ENCODE assay signal across 23 mouse cellular contexts in genomic region chr13:45250028-45250427, GRCm38 (mm10).
DNase-seq lines count a peak whose midpoint lies in the region; ATAC-seq and TF ChIP-seq lines count a peak whose summit lies in the region.
"Had no signal": no experiment of that assay in that cellular context is flagged by ENCODE, and none has a peak within 500 bp of the region (broad histone marks: within the 10 kb centered on the region; RNA-seq: fewer than 3 reads in every experiment).

No protein-coding gene starts in this region.

- peak; percentile 15 for DNase-seq in embryo, embryonic 10 days (ENCODE audit: low spot score)
- no peak for DNase-seq in embryo, embryonic 9.5 days (ENCODE audit: extremely low spot score)
- peak; percentile 39 for DNase-seq in hindbrain, postnatal 0 days (ENCODE audit: low spot score)
- DNase-seq in brain, adult 2 months (ENCODE audit: low read depth, low spot score): peak; percentile 56
- no peak for DNase-seq in testis, postnatal 10 days (ENCODE audit: low spot score)
- DNase-seq in heart, adult 8-10 months (ENCODE audit: low spot score): no peak
- DNase-seq: adrenal gland, postnatal 14 days; B cell, adult 2 months; cerebellum, adult 2 months; cerebellum, postnatal 10 days; embryo, embryonic 11 days; gastrocnemius, postnatal 10 days; heart, postnatal 10 days; heart, postnatal 4 days had no signal

- H3K4me1 ChIP-seq in hindbrain, postnatal 0 days (ENCODE audit: insufficient read depth, low read length): 0 out of 2 replicates have a peak, but pooled peaks cover 4% of the 10 kb centered on the region
- H3K4me1 ChIP-seq in hindbrain, embryonic 16.5 days (ENCODE audit: control insufficient read depth, insufficient read depth, low read depth, low read length): no peaks in the 10 kb centered on the region
- H3K4me1 ChIP-seq in midbrain, embryonic 16.5 days (ENCODE audit: control insufficient read depth, insufficient read depth, low read length): no peaks in the 10 kb centered on the region

- H3K4me3 ChIP-seq in hindbrain, postnatal 0 days (ENCODE audit: low read length): no peak overlapping the region
- no peak overlapping the region for H3K4me3 ChIP-seq in hindbrain, embryonic 16.5 days (ENCODE audit: low read length)
- H3K4me3 ChIP-seq in midbrain, embryonic 16.5 days (ENCODE audit: low read depth, low read length): no peak overlapping the region
- H3K4me3 ChIP-seq: embryonic facial prominence, embryonic 12.5 days; forebrain, embryonic 13.5 days; hindbrain, embryonic 12.5 days; intestine, embryonic 15.5 days had no signal

- no peak overlapping the region for H3K9ac ChIP-seq in hindbrain, postnatal 0 days (replicated peaks; ENCODE audit: low read length)
- H3K9ac ChIP-seq in hindbrain, embryonic 16.5 days (ENCODE audit: low read depth, low read length): no peak overlapping the region
- no peak overlapping the region for H3K9ac ChIP-seq in midbrain, embryonic 16.5 days (ENCODE audit: low read depth, low read length)
- H3K9ac ChIP-seq: embryonic facial prominence, embryonic 12.5 days; forebrain, embryonic 13.5 days; hindbrain, embryonic 12.5 days; intestine, embryonic 15.5 days had no signal

- TF ChIP-seq CTCF in hindbrain, postnatal 0 days (IDR thresholded peaks at IDR 0.05; ENCODE audit: low read depth): no peak

- 52% methylated on average over 1 of the region's 1 CpGs for WGBS in hindbrain, postnatal 0 days
- WGBS in hindbrain, embryonic 16.5 days: 41% methylated on average over 1 of the region's 1 CpGs
- 38% methylated on average over 1 of the region's 1 CpGs for WGBS in midbrain, embryonic 16.5 days

- H3K36me3 ChIP-seq in hindbrain, postnatal 0 days (ENCODE audit: insufficient read depth, low read length): no peaks in the 10 kb centered on the region
- H3K36me3 ChIP-seq in hindbrain, embryonic 16.5 days (ENCODE audit: control insufficient read depth, insufficient read depth, low read length): no peaks in the 10 kb centered on the region
- H3K36me3 ChIP-seq in midbrain, embryonic 16.5 days (ENCODE audit: control insufficient read depth, insufficient read depth, low read length): no peaks in the 10 kb centered on the region
- H3K36me3 ChIP-seq: embryonic facial prominence, embryonic 12.5 days; G1E; hindbrain, embryonic 12.5 days; intestine, embryonic 15.5 days had no signal

- no peaks in the 10 kb centered on the region for H3K9me3 ChIP-seq in hindbrain, postnatal 0 days (ENCODE audit: low read length)
- no peaks in the 10 kb centered on the region for H3K9me3 ChIP-seq in hindbrain, embryonic 16.5 days (ENCODE audit: control insufficient read depth, low read length)
- H3K9me3 ChIP-seq in midbrain, embryonic 16.5 days (replicated peaks; ENCODE audit: control insufficient read depth, low read length, poor library complexity, severe bottlenecking): no peaks in the 10 kb centered on the region
- H3K9me3 ChIP-seq: embryonic facial prominence, embryonic 12.5 days; forebrain, embryonic 13.5 days; G1E; hindbrain, embryonic 12.5 days; intestine, embryonic 15.5 days had no signal

- ATAC-seq in hindbrain, postnatal 0 days: no peak
- no peak for ATAC-seq in hindbrain, embryonic 16.5 days
- ATAC-seq in midbrain, embryonic 16.5 days: 0 out of 2 replicates have a peak, but pooled peaks have one; percentile 36
- ATAC-seq: activated CD4-positive, CD25-positive, alpha-beta regulatory T cell, adult 4 months; CD4-positive, CD25-positive, alpha-beta regulatory T cell, adult 4 months; forebrain, embryonic 13.5 days; intestine, embryonic 15.5 days had no signal

- no peaks in the 10 kb centered on the region for H3K27me3 ChIP-seq in hindbrain, postnatal 0 days (ENCODE audit: insufficient read depth, low read length)
- H3K27me3 ChIP-seq in hindbrain, embryonic 16.5 days (replicated peaks; ENCODE audit: control insufficient read depth, insufficient read depth, low read length): no peaks in the 10 kb centered on the region
- H3K27me3 ChIP-seq in midbrain, embryonic 16.5 days (ENCODE audit: control insufficient read depth, insufficient read depth, low read depth, low read length): no peaks in the 10 kb centered on the region
- H3K27me3 ChIP-seq: embryonic facial prominence, embryonic 12.5 days; forebrain, embryonic 13.5 days; hindbrain, embryonic 12.5 days; intestine, embryonic 15.5 days had no signal

- H3K27ac ChIP-seq in hindbrain, postnatal 0 days: no peak overlapping the region
- H3K27ac ChIP-seq in hindbrain, embryonic 16.5 days (ENCODE audit: low read depth, low read length): no peak overlapping the region
- H3K27ac ChIP-seq in midbrain, embryonic 16.5 days (ENCODE audit: low read length): no peak overlapping the region; the same call in 1 of the 2 replicates
- H3K27ac ChIP-seq: embryonic facial prominence, embryonic 12.5 days; forebrain, embryonic 13.5 days; hindbrain, embryonic 12.5 days; intestine, embryonic 15.5 days had no signal

- no peak overlapping the region for H3K4me2 ChIP-seq in hindbrain, postnatal 0 days (ENCODE audit: low read depth, low read length)
- H3K4me2 ChIP-seq in hindbrain, embryonic 16.5 days (ENCODE audit: low read length): no peak overlapping the region
- H3K4me2 ChIP-seq in midbrain, embryonic 16.5 days (ENCODE audit: low read length): no peak overlapping the region
- H3K4me2 ChIP-seq: embryonic facial prominence, embryonic 12.5 days; forebrain, embryonic 13.5 days; hindbrain, embryonic 12.5 days; intestine, embryonic 15.5 days had no signal

Comparison
In these comparisons a context has a peak if more than half of its experiments do, and no peak if none do; other contexts are left out.
1. DNase-seq: peak in embryo, embryonic 10 days (single experiment), hindbrain, postnatal 0 days (single experiment) and brain, adult 2 months (single experiment); none in embryo, embryonic 9.5 days (single experiment), testis, postnatal 10 days (single experiment) and heart, adult 8-10 months (single experiment).